Mouse (Mus musculus) right cerebral cortex, postnatal 10 days (tissue): ENCODE measurements around the gene Gm12258.
A peak's percentile ranks its signal among the peaks of the same experiment; 100 is the strongest.
"Not testable (repeated sequence)": the region's sequence is repeated elsewhere in the genome, so short reads cannot be mapped to it uniquely, and the experiment has no call there.

Source experiments
- DNase-seq, 2 experiments: peaks; one replicate each; pipeline ENCODE4 v3.0.0; 2021; ENCODE audit warnings: low spot score in 2 of 2

Gene Gm12258

GRCm38 (mm10) chr11:58846919-58847461, at the start of gene Gm12258:
Gene Gm12258 (plus strand): TSS chr11:58847158.
- peak; percentile 93 to 96 for DNase-seq

GRCm38 (mm10) chr11:58799747-58800146, 47.2 kb upstream of the Gm12258 start:
- no peak for DNase-seq

GRCm38 (mm10) chr11:58801558-58802228, 45.3 kb upstream of the Gm12258 start, which contains the start of gene Fam183b:
Gene Fam183b (minus strand): TSS chr11:58801960.
- peak; percentile 58 to 61 for DNase-seq

GRCm38 (mm10) chr11:58803871-58804270, 43.1 kb upstream of the Gm12258 start:
- no peak for DNase-seq

- DNase-seq, result no peak
Measured at GRCm38 (mm10) chr11:58804393-58804792, 42.6 kb upstream of the Gm12258 start.

GRCm38 (mm10) chr11:58812001-58812400, 35.0 kb upstream of the Gm12258 start:
- DNase-seq, result no peak

- not testable (repeated sequence) for DNase-seq
Measured at GRCm38 (mm10) chr11:58814700-58815099, 32.3 kb upstream of the Gm12258 start, which contains the start of gene Olfr313. Gene Olfr313 (plus strand): TSS chr11:58815000.

- no peak for DNase-seq
Measured at GRCm38 (mm10) chr11:58815676-58816075, 31.3 kb upstream of the Gm12258 start.

- DNase-seq, result not testable (repeated sequence)
Measured at GRCm38 (mm10) chr11:58828937-58829336, 18.0 kb upstream of the Gm12258 start, which contains the start of gene Olfr312. Gene Olfr312 (plus strand): TSS chr11:58829237.

GRCm38 (mm10) chr11:58829764-58830163, 17.2 kb upstream of the Gm12258 start:
- DNase-seq, result no peak

GRCm38 (mm10) chr11:58832541-58832940, 14.4 kb upstream of the Gm12258 start:
- DNase-seq, result not testable (repeated sequence)

- DNase-seq, result not testable (repeated sequence)
Measured at GRCm38 (mm10) chr11:58838951-58839350, 8.0 kb upstream of the Gm12258 start, which contains the start of gene Olfr311. Gene Olfr311 (plus strand): TSS chr11:58839251.

GRCm38 (mm10) chr11:58847636-58848035, 678 bp downstream of the Gm12258 start:
- DNase-seq, result no peak

GRCm38 (mm10) chr11:58849731-58850130, 2.8 kb downstream of the Gm12258 start:
- no peak for DNase-seq

GRCm38 (mm10) chr11:58860744-58861143, 13.8 kb downstream of the Gm12258 start:
- DNase-seq, result no peak

GRCm38 (mm10) chr11:58867039-58867953, 20.3 kb downstream of the Gm12258 start, which contains the start of gene 2810021J22Rik:
Gene 2810021J22Rik (plus strand): TSS chr11:58867216.
- DNase-seq, result peak; percentile 87 to 88

- no peak for DNase-seq
Measured at GRCm38 (mm10) chr11:58867954-58868330, 21.0 kb downstream of the Gm12258 start.

GRCm38 (mm10) chr11:58870961-58871360, 24.0 kb downstream of the Gm12258 start:
- no peak for DNase-seq

GRCm38 (mm10) chr11:58883756-58884155, 36.8 kb downstream of the Gm12258 start:
- peak in 1 of 2 experiments; percentile 15 for DNase-seq

- DNase-seq, result no peak
Measured at GRCm38 (mm10) chr11:58890511-58890910, 43.6 kb downstream of the Gm12258 start.

- no peak for DNase-seq
Measured at GRCm38 (mm10) chr11:58894456-58894855, 47.5 kb downstream of the Gm12258 start.

GRCm38 (mm10) chr11:58897485-58897884, 50.5 kb downstream of the Gm12258 start:
- no peak for DNase-seq
